Mouse (Mus musculus): ENCODE measurements around the gene Ccn1.

- TF ChIP-seq POLR2A (IDR thresholded peaks at IDR 0.05; ENCODE audit: insufficient read depth, low read depth, low read length) (no peak), CTCF (IDR thresholded peaks at IDR 0.05; ENCODE audit: insufficient read depth, low read depth, low read length) (no peak)
Observed at GRCm38 (mm10) chr3:145624786-145625185, 25.0 kb downstream of the Ccn1 start.
